Mouse (Mus musculus) E14TG2a.4 (cell line): Measurements from ENCODE around the gene Faap100.

Experiments
- H3K27me3 ChIP-seq: 2 replicates; pipeline ENCODE4 v1.6.1; 2014; ENCODE audit warnings: low read length, control low read depth; ENCODE audit not compliant: insufficient read depth
- H3K36me3 ChIP-seq: 2 replicates; pipeline ENCODE4 v1.6.1; 2014; ENCODE audit warnings: low read length, control low read depth; ENCODE audit not compliant: insufficient read depth
- H3K4me1 ChIP-seq: replicated peaks from 2 replicates; pipeline ENCODE4 v1.6.1; 2014; ENCODE audit warnings: low read depth, low read length, control low read depth
- H3K4me3 ChIP-seq: replicated peaks from 2 replicates; pipeline ENCODE4 v1.5.1; 2014; ENCODE audit warnings: mild to moderate bottlenecking, low read length
- H3K9me3 ChIP-seq: 2 replicates; pipeline ENCODE4 v1.6.1; 2014; ENCODE audit warnings: low read length, control low read depth
- CTCF ChIP-seq: conservative IDR thresholded peaks from 2 replicates; pipeline ENCODE4 v1.5.1; 2014; ENCODE audit warnings: low read length
- NANOG ChIP-seq: IDR thresholded peaks from 2 replicates; pipeline ENCODE4 v1.6.1; 2014; ENCODE audit warnings: borderline replicate concordance, low read length, mixed read lengths
- POU5F1 ChIP-seq: IDR thresholded peaks from 2 replicates; pipeline ENCODE4 v1.6.1; 2014; ENCODE audit warnings: low read length, borderline replicate concordance

The Faap100 gene

DNA sequence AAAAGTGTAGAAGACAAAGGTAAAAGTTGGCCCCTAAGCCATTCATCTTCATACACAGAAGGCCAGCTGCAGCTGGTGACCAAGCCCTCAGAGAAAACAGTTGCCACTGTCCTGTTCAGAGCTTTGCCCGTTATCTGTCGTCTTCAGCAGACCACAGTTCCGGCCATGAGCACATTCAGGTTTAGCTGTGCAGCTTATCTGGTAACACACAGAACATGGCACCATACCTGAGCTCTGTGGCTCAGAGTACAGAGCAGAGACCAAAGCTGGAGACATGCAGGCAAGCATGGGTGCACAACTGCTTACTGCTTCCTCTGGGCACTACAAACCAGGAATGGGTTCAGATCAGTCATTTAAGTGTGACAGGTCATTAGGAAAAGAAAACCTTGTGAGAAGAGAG is 27.3 kb upstream of the Faap100 start:
- Histone ChIP-seq H3K36me3 (peaks cover 99% of the 10 kb centered on the region), H3K4me1 (peaks cover 12% of the 10 kb centered on the region), H3K27me3 (no peaks in the 10 kb centered on the region), H3K4me3 (no peak overlapping the region), H3K9me3 (no peaks in the 10 kb centered on the region)
- no peak for TF ChIP-seq NANOG
- TF ChIP-seq POU5F1 = no peak
- no peak for TF ChIP-seq CTCF

DNA sequence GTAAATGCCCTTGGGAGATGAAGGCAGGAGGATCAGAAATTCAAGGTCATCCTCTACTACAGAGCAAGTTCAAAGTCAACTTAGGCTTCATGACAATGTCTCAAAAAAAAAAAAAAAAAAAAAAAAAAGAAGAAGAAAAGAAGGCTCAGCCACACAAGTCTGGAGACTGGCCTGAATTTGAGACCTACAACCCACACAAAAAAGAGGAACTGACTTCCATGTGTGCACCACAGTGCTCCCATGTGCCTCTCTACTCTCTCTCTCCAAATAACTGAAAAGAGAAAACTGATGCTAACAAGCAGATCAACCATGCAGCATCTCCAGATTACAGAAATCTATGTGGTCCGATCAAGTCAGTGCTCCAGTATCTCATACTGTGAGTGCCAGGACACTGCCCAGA is 26.2 kb upstream of the Faap100 start:
- Histone ChIP-seq H3K9me3 (no peaks in the 10 kb centered on the region), H3K36me3 (peaks cover 99% of the 10 kb centered on the region), H3K27me3 (no peaks in the 10 kb centered on the region), H3K4me1 (peaks cover 22% of the 10 kb centered on the region), H3K4me3 (no peak overlapping the region)
- no peak for TF ChIP-seq CTCF
- no peak for TF ChIP-seq POU5F1
- no peak for TF ChIP-seq NANOG

DNA sequence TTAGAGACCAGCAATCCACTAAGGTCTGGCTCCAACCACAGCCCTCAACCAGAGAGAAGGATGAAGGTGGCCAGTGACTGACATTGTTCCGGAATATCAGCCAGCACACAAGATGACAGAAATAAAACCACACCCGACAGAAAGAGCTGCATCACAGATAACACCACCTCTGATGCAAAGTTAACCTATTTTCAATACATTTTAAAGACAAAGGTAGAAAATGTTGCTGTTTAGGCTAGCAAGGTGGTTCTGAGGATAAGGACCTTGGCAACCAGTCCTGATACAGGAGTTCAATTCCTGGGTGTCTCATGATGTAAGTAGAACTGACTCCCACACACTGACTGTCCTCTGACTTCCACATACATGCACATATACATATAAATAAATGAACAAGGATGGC is 20.8 kb upstream of the Faap100 start:
- H3K4me3 ChIP-seq = no peak overlapping the region
- H3K9me3 ChIP-seq = no peaks in the 10 kb centered on the region
- H3K27me3 ChIP-seq = no peaks in the 10 kb centered on the region
- H3K36me3 ChIP-seq = peaks cover 93% of the 10 kb centered on the region
- no peak for TF ChIP-seq CTCF
- TF ChIP-seq POU5F1 = no peak
- TF ChIP-seq NANOG = no peak
- peaks cover 40% of the 10 kb centered on the region for H3K4me1 ChIP-seq

DNA sequence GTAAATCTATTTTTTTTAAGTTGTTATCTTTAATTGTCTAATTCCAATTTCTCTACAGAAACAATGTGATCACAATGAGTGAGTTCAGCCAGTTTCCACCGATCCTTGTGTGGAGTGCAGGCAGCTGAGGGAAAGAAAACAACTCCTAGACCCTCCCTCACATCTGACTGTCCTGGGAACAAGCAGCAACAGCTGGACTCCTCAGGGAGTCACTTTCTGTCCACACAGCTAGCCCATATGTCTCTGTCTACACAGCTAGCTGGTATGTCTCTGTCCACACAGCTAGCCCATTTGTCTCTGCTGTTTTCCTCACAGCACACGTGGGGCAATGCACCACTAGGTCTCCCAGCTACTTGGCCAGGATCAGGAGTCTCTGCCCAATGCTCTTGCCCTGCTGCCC is 19.0 kb upstream of the Faap100 start:
- Histone ChIP-seq H3K9me3 (no peaks in the 10 kb centered on the region), H3K36me3 (peaks cover 93% of the 10 kb centered on the region), H3K27me3 (no peaks in the 10 kb centered on the region), H3K4me3 (no peak overlapping the region), H3K4me1 (peaks cover 40% of the 10 kb centered on the region)
- TF ChIP-seq POU5F1 = no peak
- no peak for TF ChIP-seq CTCF
- no peak for TF ChIP-seq NANOG

DNA sequence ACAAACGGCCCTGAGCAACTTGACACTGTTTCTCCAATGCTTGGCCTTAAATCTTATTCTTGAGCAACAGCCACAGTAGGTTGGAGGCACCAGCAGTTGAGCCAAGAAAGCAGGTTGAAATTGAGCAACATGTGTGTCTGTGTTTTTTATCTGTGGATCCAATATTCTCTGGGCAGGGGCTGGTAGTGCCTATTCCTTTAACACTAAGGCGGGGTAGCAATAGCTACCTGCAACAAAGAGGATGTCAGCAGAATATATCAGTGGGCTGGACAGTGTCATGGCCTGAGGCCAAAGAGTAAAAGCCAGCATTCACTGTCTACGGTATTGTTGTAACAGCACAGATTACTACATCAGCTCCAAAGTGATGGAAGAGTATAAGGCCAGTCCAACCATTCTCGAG is 17.1 kb upstream of the Faap100 start:
- peaks cover 88% of the 10 kb centered on the region for H3K36me3 ChIP-seq
- H3K4me1 ChIP-seq = peaks cover 27% of the 10 kb centered on the region
- no peak overlapping the region for H3K4me3 ChIP-seq
- no peaks in the 10 kb centered on the region for H3K27me3 ChIP-seq
- no peaks in the 10 kb centered on the region for H3K9me3 ChIP-seq
- TF ChIP-seq CTCF (no peak), NANOG (no peak), POU5F1 (no peak)

DNA sequence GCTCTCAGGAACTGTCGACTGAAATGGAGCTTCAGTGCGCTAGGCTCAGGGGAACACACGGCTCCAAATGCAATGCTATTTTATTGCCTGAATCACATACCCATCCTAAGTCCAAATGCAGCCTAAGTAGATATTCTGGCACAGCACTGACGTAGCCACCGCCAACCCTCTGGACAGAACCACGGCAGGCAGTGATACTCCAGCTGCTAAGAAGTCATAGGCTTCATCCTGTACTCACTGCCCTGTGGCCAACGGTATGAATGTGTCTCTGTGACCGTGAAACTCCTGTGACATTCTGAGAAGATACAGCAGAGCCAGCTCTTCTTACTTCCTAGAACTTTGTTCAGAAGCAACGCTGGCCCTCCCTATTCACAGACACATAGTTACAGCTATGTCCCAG is 10.0 kb upstream of the Faap100 start:
- H3K9me3 ChIP-seq = no peaks in the 10 kb centered on the region
- peaks cover 87% of the 10 kb centered on the region for H3K36me3 ChIP-seq
- TF ChIP-seq POU5F1 = no peak
- no peak for TF ChIP-seq CTCF
- no peak for TF ChIP-seq NANOG
- H3K4me1 ChIP-seq = peaks cover 17% of the 10 kb centered on the region
- H3K27me3 ChIP-seq = no peaks in the 10 kb centered on the region
- no peak overlapping the region for H3K4me3 ChIP-seq

DNA sequence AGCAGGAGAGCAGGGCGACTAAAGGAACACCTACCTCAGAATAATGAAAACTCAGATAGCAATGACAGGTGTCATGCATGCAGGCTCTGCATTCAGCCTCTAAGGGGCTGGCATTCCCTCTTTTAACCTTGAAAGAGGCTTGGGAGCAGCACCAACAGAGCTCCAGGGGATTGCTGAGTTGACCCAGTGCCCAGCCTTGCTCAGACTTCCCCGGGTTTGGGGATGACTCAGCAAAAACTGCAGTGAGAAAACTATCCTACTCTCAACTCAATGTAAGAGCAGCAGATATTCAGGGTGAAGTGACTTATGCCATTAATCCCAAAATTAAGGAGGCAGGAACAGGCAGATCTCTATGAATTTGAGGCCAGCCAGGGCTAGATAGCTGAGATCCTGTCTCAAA is 8.6 kb upstream of the Faap100 start:
- H3K27me3 ChIP-seq = no peaks in the 10 kb centered on the region
- H3K9me3 ChIP-seq = no peaks in the 10 kb centered on the region
- H3K4me1 ChIP-seq = peaks cover 17% of the 10 kb centered on the region
- no peak overlapping the region for H3K4me3 ChIP-seq
- TF ChIP-seq POU5F1 (no peak), CTCF (no peak), NANOG (no peak)
- peaks cover 87% of the 10 kb centered on the region for H3K36me3 ChIP-seq

DNA sequence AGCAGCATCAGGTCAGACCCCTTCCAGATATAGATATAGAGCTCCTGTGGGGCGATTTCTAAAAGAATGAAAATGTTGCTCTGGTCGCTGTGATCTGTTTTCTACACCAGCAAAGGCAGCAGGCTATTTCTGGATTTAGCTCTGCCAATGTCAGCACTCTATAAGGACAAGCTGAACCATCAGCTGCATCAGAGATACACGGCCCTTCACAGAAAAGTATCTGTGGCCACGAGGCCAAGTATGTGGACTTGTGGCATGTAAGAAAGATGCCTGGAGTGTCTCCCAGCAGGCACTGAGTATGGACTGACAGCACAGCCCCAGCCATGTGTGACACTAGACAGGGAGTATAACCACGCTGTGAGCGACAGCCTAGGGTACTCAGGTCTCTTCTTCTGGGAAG is 8.1 kb upstream of the Faap100 start:
- TF ChIP-seq POU5F1 = no peak
- no peak overlapping the region for H3K4me3 ChIP-seq

DNA sequence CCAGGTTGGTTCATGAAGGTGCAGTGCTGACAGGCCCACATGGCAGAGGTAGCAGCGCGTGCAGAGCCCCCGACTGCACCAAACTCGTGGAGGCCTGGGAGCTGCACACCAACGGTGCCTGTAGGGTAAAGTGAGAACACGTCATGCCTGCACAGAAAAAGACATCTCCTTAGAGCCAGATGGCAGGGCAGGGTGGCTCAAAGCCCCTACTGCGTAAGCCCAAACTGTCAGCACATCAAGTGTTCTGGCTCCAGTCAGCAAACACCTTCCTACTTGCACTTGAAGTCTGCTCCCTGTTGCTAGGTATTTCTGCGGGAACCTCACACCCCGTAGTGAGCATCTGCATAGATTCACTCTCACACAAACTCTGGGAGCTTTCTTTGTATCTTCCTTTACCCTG is 3.9 kb upstream of the Faap100 start:
- Histone ChIP-seq H3K4me3 (no peak overlapping the region), H3K4me1 (peaks cover 37% of the 10 kb centered on the region), H3K9me3 (no peaks in the 10 kb centered on the region), H3K36me3 (peaks cover 75% of the 10 kb centered on the region), H3K27me3 (no peaks in the 10 kb centered on the region)
- TF ChIP-seq NANOG (no peak), POU5F1 (no peak), CTCF (no peak)

More for the DNA sequence above, 8.1 kb upstream of the Faap100 start:
- peaks cover 17% of the 10 kb centered on the region for H3K4me1 ChIP-seq
- H3K36me3 ChIP-seq = peaks cover 87% of the 10 kb centered on the region
- H3K27me3 ChIP-seq = no peaks in the 10 kb centered on the region
- no peaks in the 10 kb centered on the region for H3K9me3 ChIP-seq
